ENCODE assay signal across 21 mouse cellular contexts in the genomic region with DNA sequence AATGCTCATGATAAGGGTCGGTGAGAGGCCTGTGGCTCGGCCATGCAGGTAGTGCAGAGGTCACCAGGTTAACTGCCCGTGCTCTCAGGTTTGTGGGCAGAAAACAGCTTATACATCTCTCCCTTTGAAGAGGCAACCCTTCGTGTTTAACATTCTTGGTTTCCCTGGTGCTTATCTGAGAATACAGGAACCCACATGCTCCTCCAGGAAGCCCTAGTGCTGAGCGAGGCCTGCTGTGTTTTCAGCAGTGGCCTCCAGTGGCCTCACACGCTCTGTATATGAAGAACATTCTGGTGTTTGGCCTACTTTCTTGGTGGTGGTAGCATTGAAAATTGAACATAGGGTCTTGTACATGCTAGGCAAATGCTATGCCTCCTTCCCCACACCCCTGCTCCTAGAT. TPM values are rescaled to one million over a fixed set of nuclear protein-coding genes. Genes with fewer than 3 reads are reported as not detected.
A peak's percentile ranks its signal among the peaks of the same experiment; 100 is the strongest.
DNase-seq lines count a peak whose midpoint lies in the region; ATAC-seq and TF ChIP-seq lines count a peak whose summit lies in the region.
"Had no signal": no experiment of that assay in that cellular context is flagged by ENCODE, and none has a peak within 500 bp of the region (broad histone marks: within the 10 kb centered on the region; RNA-seq: fewer than 3 reads in every experiment).

No protein-coding gene starts in this region.

- no peaks in the 10 kb centered on the region for H3K9me3 ChIP-seq in liver, postnatal 0 days (ENCODE audit: low read length)
- H3K9me3 ChIP-seq in liver, embryonic 14.5 days (ENCODE audit: control insufficient read depth, low read length): no peaks in the 10 kb centered on the region
- H3K9me3 ChIP-seq in forebrain, embryonic 10.5 days: no peaks in the 10 kb centered on the region
- H3K9me3 ChIP-seq: embryonic facial prominence, embryonic 12.5 days; forebrain, embryonic 12.5 days; heart, embryonic 12.5 days; hindbrain, embryonic 15.5 days had no signal

- peaks cover 61% of the 10 kb centered on the region for H3K36me3 ChIP-seq in liver, postnatal 0 days (replicated peaks; ENCODE audit: insufficient read depth, low read length)
- H3K36me3 ChIP-seq in liver, embryonic 14.5 days (replicated peaks; ENCODE audit: control insufficient read depth, insufficient read depth, low read depth): peaks cover 20% of the 10 kb centered on the region
- peaks cover 97% of the 10 kb centered on the region for H3K36me3 ChIP-seq in forebrain, embryonic 10.5 days (replicated peaks)

- no peak overlapping the region for H3K27ac ChIP-seq in liver, postnatal 0 days (ENCODE audit: low read depth)
- H3K27ac ChIP-seq in liver, embryonic 14.5 days: no peak overlapping the region
- no peak overlapping the region for H3K27ac ChIP-seq in forebrain, embryonic 10.5 days
- H3K27ac ChIP-seq: embryonic facial prominence, embryonic 12.5 days; forebrain, embryonic 12.5 days; hindbrain, embryonic 15.5 days had no signal

- no peak for TF ChIP-seq EP300 in liver, postnatal 0 days (IDR thresholded peaks at IDR 0.05; ENCODE audit: low read depth)
- no peak for TF ChIP-seq EP300 in liver, embryonic 14.5 days (IDR thresholded peaks at IDR 0.05; ENCODE audit: low read depth)

- no peak overlapping the region for H3K4me3 ChIP-seq in liver, postnatal 0 days (ENCODE audit: low read depth, low read length)
- H3K4me3 ChIP-seq in liver, embryonic 14.5 days (ENCODE audit: insufficient read depth in 1 of 2, low read depth in 2 of 2, low read length in 2 of 2): no peak overlapping the region
- H3K4me3 ChIP-seq in forebrain, embryonic 10.5 days: no peak overlapping the region
- H3K4me3 ChIP-seq: embryonic facial prominence, embryonic 12.5 days; forebrain, embryonic 12.5 days; heart, embryonic 12.5 days; hindbrain, embryonic 15.5 days had no signal

- no peak for ATAC-seq in liver, postnatal 0 days
- ATAC-seq in common myeloid progenitor, adult 5-6 weeks (replicated peaks; ENCODE audit: low read depth, poor library complexity, severe bottlenecking): peak; percentile 86
- ATAC-seq in liver, embryonic 14.5 days (ENCODE audit: insufficient read depth): peak; percentile 48; the same call in 1 of the 2 replicates
- ATAC-seq: forebrain, embryonic 16.5 days had no signal

- H3K27me3 ChIP-seq in liver, postnatal 0 days (ENCODE audit: insufficient read depth, low read length): no peaks in the 10 kb centered on the region
- no peaks in the 10 kb centered on the region for H3K27me3 ChIP-seq in liver, embryonic 14.5 days (ENCODE audit: control insufficient read depth, insufficient read depth, low read length)
- H3K27me3 ChIP-seq in forebrain, embryonic 10.5 days (ENCODE audit: poor library complexity, severe bottlenecking): no peaks in the 10 kb centered on the region
- H3K27me3 ChIP-seq: CH12.LX; embryonic facial prominence, embryonic 12.5 days; forebrain, embryonic 12.5 days; heart, embryonic 12.5 days; hindbrain, embryonic 15.5 days had no signal

- DNase-seq in liver: peak; percentile 13
- DNase-seq in liver, postnatal 0 days: no peak
- no peak for DNase-seq in liver, embryonic 14.5 days (ENCODE audit: low read depth in 3 of 3, low spot score in 3 of 3)
- DNase-seq in forebrain, embryonic 10.5 days (ENCODE audit: extremely low spot score, low spot score): no peak
- no peak for DNase-seq in kidney, postnatal 14 days
- DNase-seq in urinary bladder, postnatal 4 days (ENCODE audit: low spot score in 2 of 2): no peak
- DNase-seq: adrenal gland, adult 8-10 months; cerebellum, adult 11 months; cerebellum, adult 8-10 months; cerebellum, postnatal 14 days; gastrocnemius, postnatal 14 days; heart, postnatal 36 days had no signal

- no peak overlapping the region for H3K4me2 ChIP-seq in liver, postnatal 0 days (ENCODE audit: low read depth, low read length)
- H3K4me2 ChIP-seq in liver, embryonic 14.5 days (ENCODE audit: low read depth): no peak overlapping the region
- H3K4me2 ChIP-seq: embryonic facial prominence, embryonic 12.5 days; forebrain, embryonic 12.5 days; heart, embryonic 12.5 days; hindbrain, embryonic 15.5 days had no signal

- TF ChIP-seq CTCF in liver, postnatal 0 days (IDR thresholded peaks at IDR 0.05; ENCODE audit: low read depth): no peak
- no peak for TF ChIP-seq CTCF in liver, embryonic 14.5 days (IDR thresholded peaks at IDR 0.05; ENCODE audit: low read depth)

- H3K4me1 ChIP-seq in liver, postnatal 0 days (ENCODE audit: insufficient read depth): no peaks in the 10 kb centered on the region
- H3K4me1 ChIP-seq in liver, embryonic 14.5 days (replicated peaks; ENCODE audit: control insufficient read depth in 2 of 2, insufficient read depth in 2 of 2, low read length in 1 of 2): no peaks in the 10 kb centered on the region
- no peaks in the 10 kb centered on the region for H3K4me1 ChIP-seq in forebrain, embryonic 10.5 days
- H3K4me1 ChIP-seq: embryonic facial prominence, embryonic 12.5 days; forebrain, embryonic 12.5 days; heart, embryonic 12.5 days; hindbrain, embryonic 15.5 days had no signal

- WGBS in liver, postnatal 0 days (ENCODE audit: insufficient replicate concordance): 48% methylated on average over 6 of the region's 6 CpGs
- WGBS in liver, embryonic 14.5 days (ENCODE audit: insufficient replicate concordance): 27% methylated on average over 6 of the region's 6 CpGs
- WGBS in forebrain, embryonic 10.5 days: 91% methylated on average over 6 of the region's 6 CpGs

- H3K9ac ChIP-seq in liver, postnatal 0 days (replicated peaks): no peak overlapping the region
- H3K9ac ChIP-seq in liver, embryonic 14.5 days (replicated peaks): no peak overlapping the region
- H3K9ac ChIP-seq: embryonic facial prominence, embryonic 12.5 days; forebrain, embryonic 12.5 days; heart, embryonic 12.5 days; hindbrain, embryonic 15.5 days had no signal

RNA-seq across cellular contexts. Expression of gene Chmp5, which starts 7.7 kb away (rescaled TPM):
- polyA plus RNA-seq in liver, postnatal 0 days (2015; fragmentation: Nextera tagmentation; extraction: Ambion mirVana): 46.6 and 49.3 TPM in 2 replicates
- total RNA-seq in common myeloid progenitor, adult 5-6 weeks (2017): 75.3 and 77.6 TPM in 2 replicates
- polyA plus RNA-seq in liver, embryonic 14.5 days (2012; rRNA removed): 12.6 and 24.5 TPM in 2 replicates
- 42.7 and 45.1 TPM in 2 replicates for polyA plus RNA-seq in liver, embryonic 14.5 days (2014; fragmentation: Nextera tagmentation; extraction: Ambion mirVana)
- 88.3 and 89.5 TPM in 2 replicates for polyA plus RNA-seq in forebrain, embryonic 10.5 days (2016; fragmentation: Nextera tagmentation; extraction: Ambion mirVana)

RNA-seq across cellular contexts. Expression of gene Bag1, which starts 7.8 kb away (rescaled TPM):
- polyA plus RNA-seq in liver, postnatal 0 days (2015; fragmentation: Nextera tagmentation; extraction: Ambion mirVana): 128 and 136 TPM in 2 replicates
- 380 and 459 TPM in 2 replicates for total RNA-seq in common myeloid progenitor, adult 5-6 weeks (2017)
- 21.6 and 59.8 TPM in 2 replicates for polyA plus RNA-seq in liver, embryonic 14.5 days (2012; rRNA removed)
- 131 and 139 TPM in 2 replicates for polyA plus RNA-seq in liver, embryonic 14.5 days (2014; fragmentation: Nextera tagmentation; extraction: Ambion mirVana)
- polyA plus RNA-seq in forebrain, embryonic 10.5 days (2016; fragmentation: Nextera tagmentation; extraction: Ambion mirVana): 185 and 188 TPM in 2 replicates

RNA-seq across cellular contexts. Expression of gene Nfx1, which starts 14.8 kb away (rescaled TPM):
- polyA plus RNA-seq in liver, postnatal 0 days (2015; fragmentation: Nextera tagmentation; extraction: Ambion mirVana): 18.2 and 19.4 TPM in 2 replicates
- total RNA-seq in common myeloid progenitor, adult 5-6 weeks (2017): 61.8 and 74.7 TPM in 2 replicates
- 16.7 and 22.1 TPM in 2 replicates for polyA plus RNA-seq in liver, embryonic 14.5 days (2012; rRNA removed)
- polyA plus RNA-seq in liver, embryonic 14.5 days (2014; fragmentation: Nextera tagmentation; extraction: Ambion mirVana): 27.1 and 27.2 TPM in 2 replicates
- 102 and 104 TPM in 2 replicates for polyA plus RNA-seq in forebrain, embryonic 10.5 days (2016; fragmentation: Nextera tagmentation; extraction: Ambion mirVana)

RNA-seq across cellular contexts. Expression of gene Spink4, which starts 36.1 kb away (rescaled TPM):
- 0.65 and 1.2 TPM in 2 replicates for polyA plus RNA-seq in liver, postnatal 0 days (2015; fragmentation: Nextera tagmentation; extraction: Ambion mirVana)
- total RNA-seq in common myeloid progenitor, adult 5-6 weeks (2017): not detected in 2 replicates
- polyA plus RNA-seq in liver, embryonic 14.5 days (2012; rRNA removed): 0.42 and 0.58 TPM in 2 replicates
- polyA plus RNA-seq in liver, embryonic 14.5 days (2014; fragmentation: Nextera tagmentation; extraction: Ambion mirVana): 0.71 and 1.3 TPM in 2 replicates
- not detected in 2 replicates for polyA plus RNA-seq in forebrain, embryonic 10.5 days (2016; fragmentation: Nextera tagmentation; extraction: Ambion mirVana)
- total RNA-seq: CH12.LX; gastrocnemius, postnatal 14 days; heart, postnatal 36 days had no signal
- polyA plus RNA-seq: embryonic facial prominence, embryonic 12.5 days; forebrain, embryonic 12.5 days; forebrain, embryonic 16.5 days; frontal cortex, adult 2 months; hindbrain, embryonic 11.5 days; hindbrain, embryonic 15.5 days had no signal
